In the genomic region with DNA sequence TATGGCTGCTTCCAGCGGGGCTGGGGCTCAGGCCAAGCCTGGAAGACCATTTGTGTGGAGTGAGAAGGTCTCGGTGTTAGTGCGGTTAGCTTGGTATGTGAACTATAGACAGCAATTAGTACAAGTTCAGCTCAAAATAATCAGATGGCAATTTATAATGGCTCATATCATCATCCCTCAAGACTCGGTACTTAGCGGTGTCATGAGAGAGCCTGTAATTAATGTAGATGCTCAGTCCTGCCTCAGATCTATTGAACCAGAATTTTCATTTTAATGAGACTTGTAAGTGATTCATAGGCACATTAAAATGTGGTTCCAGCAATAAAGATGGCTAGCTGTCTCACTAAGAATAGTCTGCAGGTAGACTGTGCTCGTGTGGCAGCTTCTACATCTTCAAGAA, we compare ENCODE assay signal across 27 mouse cellular contexts. TPM values are rescaled to one million over a fixed set of nuclear protein-coding genes. Genes with fewer than 3 reads are reported as not detected.
A peak's percentile ranks its signal among the peaks of the same experiment; 100 is the strongest.
DNase-seq lines count a peak whose midpoint lies in the region; ATAC-seq lines count a peak whose summit lies in the region.
"Had no signal": no experiment of that assay in that cellular context is flagged by ENCODE, and none has a peak within 500 bp of the region (broad histone marks: within the 10 kb centered on the region; RNA-seq: fewer than 3 reads in every experiment).

No protein-coding gene starts in this region.

- H3K36me3 ChIP-seq in heart, embryonic 10.5 days: no peaks in the 10 kb centered on the region
- no peaks in the 10 kb centered on the region for H3K36me3 ChIP-seq in neural tube, embryonic 13.5 days
- no peaks in the 10 kb centered on the region for H3K36me3 ChIP-seq in neural tube, embryonic 15.5 days
- H3K36me3 ChIP-seq: embryonic facial prominence, embryonic 10.5 days; embryonic facial prominence, embryonic 13.5 days; forebrain, embryonic 12.5 days; forebrain, embryonic 15.5 days; heart, embryonic 12.5 days; heart, embryonic 15.5 days; intestine, embryonic 15.5 days had no signal

- no peaks in the 10 kb centered on the region for H3K27me3 ChIP-seq in heart, embryonic 10.5 days (ENCODE audit: insufficient read depth, poor library complexity, severe bottlenecking)
- H3K27me3 ChIP-seq in neural tube, embryonic 13.5 days: no peaks in the 10 kb centered on the region
- H3K27me3 ChIP-seq in neural tube, embryonic 15.5 days (replicated peaks): no peaks in the 10 kb centered on the region
- H3K27me3 ChIP-seq: embryonic facial prominence, embryonic 13.5 days; forebrain, embryonic 12.5 days; forebrain, embryonic 15.5 days; heart, embryonic 12.5 days; heart, embryonic 15.5 days; intestine, embryonic 15.5 days had no signal

- no peaks in the 10 kb centered on the region for H3K9me3 ChIP-seq in heart, embryonic 10.5 days
- no peaks in the 10 kb centered on the region for H3K9me3 ChIP-seq in neural tube, embryonic 13.5 days
- no peaks in the 10 kb centered on the region for H3K9me3 ChIP-seq in neural tube, embryonic 15.5 days (replicated peaks)
- H3K9me3 ChIP-seq: embryonic facial prominence, embryonic 10.5 days; embryonic facial prominence, embryonic 13.5 days; forebrain, embryonic 12.5 days; forebrain, embryonic 15.5 days; heart, embryonic 12.5 days; heart, embryonic 15.5 days; intestine, embryonic 15.5 days had no signal

- no peak overlapping the region for H3K4me2 ChIP-seq in neural tube, embryonic 13.5 days
- H3K4me2 ChIP-seq in neural tube, embryonic 15.5 days: no peak overlapping the region
- H3K4me2 ChIP-seq: embryonic facial prominence, embryonic 13.5 days; forebrain, embryonic 12.5 days; forebrain, embryonic 15.5 days; heart, embryonic 12.5 days; heart, embryonic 15.5 days; hindbrain, embryonic 14.5 days; intestine, embryonic 15.5 days had no signal

- H3K9ac ChIP-seq in neural tube, embryonic 13.5 days: no peak overlapping the region
- H3K9ac ChIP-seq in neural tube, embryonic 15.5 days (replicated peaks): no peak overlapping the region
- H3K9ac ChIP-seq: embryonic facial prominence, embryonic 13.5 days; forebrain, embryonic 12.5 days; forebrain, embryonic 15.5 days; heart, embryonic 12.5 days; heart, embryonic 15.5 days; hindbrain, embryonic 14.5 days; intestine, embryonic 15.5 days had no signal

- H3K27ac ChIP-seq in heart, embryonic 10.5 days: no peak overlapping the region
- no peak overlapping the region for H3K27ac ChIP-seq in neural tube, embryonic 13.5 days (replicated peaks)
- H3K27ac ChIP-seq in neural tube, embryonic 15.5 days (replicated peaks): no peak overlapping the region
- H3K27ac ChIP-seq: embryonic facial prominence, embryonic 10.5 days; embryonic facial prominence, embryonic 13.5 days; forebrain, embryonic 12.5 days; forebrain, embryonic 15.5 days; heart, embryonic 15.5 days; hindbrain, embryonic 14.5 days; intestine, embryonic 15.5 days had no signal

- peaks cover 9% of the 10 kb centered on the region; the same call in 1 of the 2 replicates for H3K4me1 ChIP-seq in heart, embryonic 10.5 days
- H3K4me1 ChIP-seq in neural tube, embryonic 13.5 days (replicated peaks): no peaks in the 10 kb centered on the region
- H3K4me1 ChIP-seq in neural tube, embryonic 15.5 days: 0 out of 2 replicates have a peak, but pooled peaks cover 5% of the 10 kb centered on the region
- H3K4me1 ChIP-seq: forebrain, embryonic 12.5 days; forebrain, embryonic 15.5 days; intestine, embryonic 15.5 days had no signal

- peak; percentile 62 for DNase-seq in heart, embryonic 10.5 days (ENCODE audit: low spot score)
- DNase-seq in heart, adult 18-20 months: no peak
- no peak for DNase-seq in neural tube, embryonic 10.5 days (ENCODE audit: extremely low spot score, low spot score)
- no peak for DNase-seq in left cerebral cortex, postnatal 10 days (ENCODE audit: extremely low spot score in 1 of 2, low spot score in 2 of 2)
- DNase-seq: adrenal gland, adult 8-10 months; adrenal gland, postnatal 25 days; cerebellum, adult 11-12 months; cerebellum, adult 8-10 months; cerebellum, postnatal 10 days; cerebellum, postnatal 36 days; embryo, embryonic 11 days; gastrocnemius, postnatal 25 days; heart, postnatal 10 days; heart, postnatal 4 days had no signal

- intact Hi-C loops in left cerebral cortex, postnatal 10 days (cut with DNase I): no loop called here

- ATAC-seq in neural tube, embryonic 13.5 days (ENCODE audit: low read depth): peak; percentile 20; the same call in 1 of the 2 replicates
- peak; percentile 50; the same call in 1 of the 2 replicates for ATAC-seq in neural tube, embryonic 15.5 days (ENCODE audit: low FRiP score)
- ATAC-seq: activated CD4-positive, CD25-positive, alpha-beta regulatory T cell, adult 4 months; CD4-positive, CD25-positive, alpha-beta regulatory T cell, adult 4 months; forebrain, embryonic 15.5 days; intestine, embryonic 15.5 days had no signal

- 94% methylated on average over 6 of the region's 6 CpGs for WGBS in heart, embryonic 10.5 days
- 77% methylated on average over 6 of the region's 6 CpGs for WGBS in neural tube, embryonic 13.5 days
- WGBS in neural tube, embryonic 15.5 days: 77% methylated on average over 6 of the region's 6 CpGs

- H3K4me3 ChIP-seq in heart, embryonic 10.5 days: no peak overlapping the region
- H3K4me3 ChIP-seq in neural tube, embryonic 13.5 days: no peak overlapping the region
- no peak overlapping the region for H3K4me3 ChIP-seq in neural tube, embryonic 15.5 days (replicated peaks)
- H3K4me3 ChIP-seq: embryonic facial prominence, embryonic 10.5 days; embryonic facial prominence, embryonic 13.5 days; erythroblast, embryonic 14.5 days; forebrain, embryonic 12.5 days; forebrain, embryonic 15.5 days; heart, embryonic 12.5 days; heart, embryonic 15.5 days; intestine, embryonic 15.5 days had no signal

RNA-seq across cellular contexts. Expression of a gene that starts 51.7 kb away (rescaled TPM):
- polyA plus RNA-seq in heart, embryonic 10.5 days (2016; fragmentation: Nextera tagmentation; extraction: Ambion mirVana): 38.3 and 44.2 TPM in 2 replicates
- 10 to 100 TPM; 11.0 to 13.3 TPM for total RNA-seq in heart, adult 18-20 months (2021)
- 14.9 and 16.7 TPM in 2 replicates for polyA plus RNA-seq in neural tube, embryonic 13.5 days (2015; fragmentation: Nextera tagmentation; extraction: Ambion mirVana)
- polyA plus RNA-seq in neural tube, embryonic 15.5 days (2015; fragmentation: Nextera tagmentation; extraction: Ambion mirVana): 13.5 and 17.0 TPM in 2 replicates
- 10 to 100 TPM; 14.0 to 15.4 TPM for total RNA-seq in left cerebral cortex, postnatal 10 days (2021)
